Mouse (Mus musculus): ENCODE measurements around the gene Ranbp17. TPM values are rescaled to one million over a fixed set of nuclear protein-coding genes. Genes with fewer than 3 reads are reported as not detected.

Gene Ranbp17
- polyA plus RNA-seq, 2 experiments: 1.7 to 3.3 TPM

DNA sequence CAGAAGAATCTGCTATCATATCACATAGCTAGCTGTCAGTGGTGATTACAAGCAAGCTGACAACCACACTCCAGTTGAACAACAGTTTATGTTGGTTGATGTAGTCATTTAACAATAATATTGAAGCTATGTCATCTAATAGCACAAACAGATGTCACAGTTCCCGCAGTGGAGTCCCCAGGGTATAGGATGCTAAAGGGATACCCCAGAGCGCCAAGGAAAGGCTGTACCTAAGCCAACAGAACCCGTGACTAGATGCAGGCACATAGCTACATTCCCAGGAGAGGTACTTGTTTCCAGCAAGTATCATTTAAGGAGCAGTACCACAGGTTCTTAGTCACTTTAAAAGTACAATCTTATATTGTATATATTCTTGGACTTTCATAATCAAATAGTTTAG is 119.5 kb downstream of the Ranbp17 start:
- Histone ChIP-seq H3K9me3 (ENCODE audit: control insufficient read depth, low read length) (no peaks in the 10 kb centered on the region), H3K27ac (no peak overlapping the region), H3K4me1 (replicated peaks; ENCODE audit: control insufficient read depth in 2 of 2, insufficient read depth in 2 of 2, low read length in 1 of 2) (no peaks in the 10 kb centered on the region), H3K4me3 (ENCODE audit: insufficient read depth in 1 of 2, low read depth in 2 of 2, low read length in 2 of 2) (no peak overlapping the region), H3K27me3 (ENCODE audit: control insufficient read depth, insufficient read depth, low read length) (no peaks in the 10 kb centered on the region), H3K9ac (replicated peaks) (no peak overlapping the region), H3K36me3 (replicated peaks; ENCODE audit: control insufficient read depth, insufficient read depth, low read depth) (no peaks in the 10 kb centered on the region), H3K4me2 (ENCODE audit: low read depth) (no peak overlapping the region)
- TF ChIP-seq CTCF (IDR thresholded peaks at IDR 0.05; ENCODE audit: low read depth) (no peak), EP300 (IDR thresholded peaks at IDR 0.05; ENCODE audit: low read depth) (no peak)
- 78% methylated on average over 3 of the region's 3 CpGs for WGBS (ENCODE audit: insufficient replicate concordance)
- ATAC-seq (ENCODE audit: insufficient read depth) (no peak), DNase-seq (ENCODE audit: low read depth in 3 of 3, low spot score in 3 of 3) (no peak)

GRCm38 (mm10) chr11:33388685-33389084 is 124.9 kb downstream of the Ranbp17 start:
- Histone ChIP-seq H3K4me3 (ENCODE audit: insufficient read depth in 1 of 2, low read depth in 2 of 2, low read length in 2 of 2) (no peak overlapping the region), H3K27me3 (ENCODE audit: control insufficient read depth, insufficient read depth, low read length) (no peaks in the 10 kb centered on the region), H3K9me3 (ENCODE audit: control insufficient read depth, low read length) (no peaks in the 10 kb centered on the region), H3K36me3 (replicated peaks; ENCODE audit: control insufficient read depth, insufficient read depth, low read depth) (no peaks in the 10 kb centered on the region), H3K27ac (no peak overlapping the region), H3K4me2 (ENCODE audit: low read depth) (no peak overlapping the region), H3K4me1 (replicated peaks; ENCODE audit: control insufficient read depth in 2 of 2, insufficient read depth in 2 of 2, low read length in 1 of 2) (no peaks in the 10 kb centered on the region), H3K9ac (replicated peaks) (no peak overlapping the region)
- no peak for TF ChIP-seq CTCF (IDR thresholded peaks at IDR 0.05; ENCODE audit: low read depth)
- 65% methylated on average over 2 of the region's 2 CpGs for WGBS (ENCODE audit: insufficient replicate concordance)
- no peak for DNase-seq (ENCODE audit: low read depth in 3 of 3, low spot score in 3 of 3)
- ATAC-seq (ENCODE audit: insufficient read depth): no peak

- no peak overlapping the region for H3K4me3 ChIP-seq (ENCODE audit: insufficient read depth in 1 of 2, low read depth in 2 of 2, low read length in 2 of 2)
These were observed 151.7 kb downstream of the Ranbp17 start for GRCm38 (mm10) chr11:33361867-33362266.

GRCm38 (mm10) chr11:33349269-33349668 is 164.3 kb downstream of the Ranbp17 start:
- no peak overlapping the region for H3K4me2 ChIP-seq (ENCODE audit: low read depth)
- H3K9me3 ChIP-seq (ENCODE audit: control insufficient read depth, low read length): no peaks in the 10 kb centered on the region
- no peak overlapping the region for H3K9ac ChIP-seq (replicated peaks)
- no peaks in the 10 kb centered on the region for H3K27me3 ChIP-seq (ENCODE audit: control insufficient read depth, insufficient read depth, low read length)
- TF ChIP-seq CTCF (IDR thresholded peaks at IDR 0.05; ENCODE audit: low read depth) (no peak), EP300 (IDR thresholded peaks at IDR 0.05; ENCODE audit: low read depth) (no peak)
- H3K27ac ChIP-seq: no peak overlapping the region
- ATAC-seq (ENCODE audit: insufficient read depth): no peak
- WGBS (ENCODE audit: insufficient replicate concordance): 40% methylated on average over 2 of the region's 2 CpGs
- no peak for DNase-seq (ENCODE audit: low read depth in 3 of 3, low spot score in 3 of 3)
- H3K36me3 ChIP-seq (replicated peaks; ENCODE audit: control insufficient read depth, insufficient read depth, low read depth): no peaks in the 10 kb centered on the region
- no peaks in the 10 kb centered on the region for H3K4me1 ChIP-seq (replicated peaks; ENCODE audit: control insufficient read depth in 2 of 2, insufficient read depth in 2 of 2, low read length in 1 of 2)
- no peak overlapping the region for H3K4me3 ChIP-seq (ENCODE audit: insufficient read depth in 1 of 2, low read depth in 2 of 2, low read length in 2 of 2)

More at GRCm38 (mm10) chr11:33361867-33362266, 151.7 kb downstream of the Ranbp17 start:
- DNase-seq (ENCODE audit: low read depth in 3 of 3, low spot score in 3 of 3) (no peak), ATAC-seq (ENCODE audit: insufficient read depth) (no peak)
- H3K9me3 ChIP-seq (ENCODE audit: control insufficient read depth, low read length): no peaks in the 10 kb centered on the region
- H3K27ac ChIP-seq: no peak overlapping the region
- WGBS (ENCODE audit: insufficient replicate concordance): 76% methylated on average over 5 of the region's 5 CpGs
- no peak overlapping the region for H3K9ac ChIP-seq (replicated peaks)
- no peaks in the 10 kb centered on the region for H3K4me1 ChIP-seq (replicated peaks; ENCODE audit: control insufficient read depth in 2 of 2, insufficient read depth in 2 of 2, low read length in 1 of 2)
- H3K36me3 ChIP-seq (replicated peaks; ENCODE audit: control insufficient read depth, insufficient read depth, low read depth): no peaks in the 10 kb centered on the region
- no peaks in the 10 kb centered on the region for H3K27me3 ChIP-seq (ENCODE audit: control insufficient read depth, insufficient read depth, low read length)
- no peak overlapping the region for H3K4me2 ChIP-seq (ENCODE audit: low read depth)
- TF ChIP-seq EP300 (IDR thresholded peaks at IDR 0.05; ENCODE audit: low read depth): no peak
- no peak for TF ChIP-seq CTCF (IDR thresholded peaks at IDR 0.05; ENCODE audit: low read depth)

- H3K4me3 ChIP-seq (ENCODE audit: insufficient read depth in 1 of 2, low read depth in 2 of 2, low read length in 2 of 2): no peak overlapping the region
- WGBS (ENCODE audit: insufficient replicate concordance): 88% methylated on average over 2 of the region's 2 CpGs
- H3K9me3 ChIP-seq (ENCODE audit: control insufficient read depth, low read length): no peaks in the 10 kb centered on the region
- no peak overlapping the region for H3K9ac ChIP-seq (replicated peaks)
- ATAC-seq (ENCODE audit: insufficient read depth): no peak
- no peak overlapping the region for H3K4me2 ChIP-seq (ENCODE audit: low read depth)
- H3K36me3 ChIP-seq (replicated peaks; ENCODE audit: control insufficient read depth, insufficient read depth, low read depth): no peaks in the 10 kb centered on the region
- H3K4me1 ChIP-seq (replicated peaks; ENCODE audit: control insufficient read depth in 2 of 2, insufficient read depth in 2 of 2, low read length in 1 of 2): no peaks in the 10 kb centered on the region
- H3K27ac ChIP-seq: no peak overlapping the region
- H3K27me3 ChIP-seq (ENCODE audit: control insufficient read depth, insufficient read depth, low read length): no peaks in the 10 kb centered on the region
- TF ChIP-seq EP300 (IDR thresholded peaks at IDR 0.05; ENCODE audit: low read depth) (no peak), CTCF (IDR thresholded peaks at IDR 0.05; ENCODE audit: low read depth) (no peak)
- DNase-seq (ENCODE audit: low read depth in 3 of 3, low spot score in 3 of 3): no peak
These were observed 171.5 kb downstream of the Ranbp17 start for GRCm38 (mm10) chr11:33342061-33342460.
